Mouse (Mus musculus) adrenal gland, adult 2 months (tissue): Measurements from ENCODE around the gene Sphk2. TPM values are rescaled to one million over a fixed set of nuclear protein-coding genes. Genes with fewer than 3 reads are reported as not detected.

ENCODE experiments used
- DNase-seq: peaks from one replicate; pipeline ENCODE4 v3.0.0; 2021
- polyA plus RNA-seq: library from polyadenylated mRNA; depleted of rRNA; stranded (reverse); fragments of >200 nt; gene quantifications from 2 replicates; pipeline ENCODE4 v1.2.3, GENCODE M21; 2012
- total RNA-seq, 2 experiments: library from RNA; stranded (reverse); gene quantifications; 2 replicates each; pipeline ENCODE4 v1.2.3; 2021

Gene Sphk2
- total and polyA plus RNA-seq, 3 experiments: 38.9 to 90.9 (median 39.5) TPM

DNA sequence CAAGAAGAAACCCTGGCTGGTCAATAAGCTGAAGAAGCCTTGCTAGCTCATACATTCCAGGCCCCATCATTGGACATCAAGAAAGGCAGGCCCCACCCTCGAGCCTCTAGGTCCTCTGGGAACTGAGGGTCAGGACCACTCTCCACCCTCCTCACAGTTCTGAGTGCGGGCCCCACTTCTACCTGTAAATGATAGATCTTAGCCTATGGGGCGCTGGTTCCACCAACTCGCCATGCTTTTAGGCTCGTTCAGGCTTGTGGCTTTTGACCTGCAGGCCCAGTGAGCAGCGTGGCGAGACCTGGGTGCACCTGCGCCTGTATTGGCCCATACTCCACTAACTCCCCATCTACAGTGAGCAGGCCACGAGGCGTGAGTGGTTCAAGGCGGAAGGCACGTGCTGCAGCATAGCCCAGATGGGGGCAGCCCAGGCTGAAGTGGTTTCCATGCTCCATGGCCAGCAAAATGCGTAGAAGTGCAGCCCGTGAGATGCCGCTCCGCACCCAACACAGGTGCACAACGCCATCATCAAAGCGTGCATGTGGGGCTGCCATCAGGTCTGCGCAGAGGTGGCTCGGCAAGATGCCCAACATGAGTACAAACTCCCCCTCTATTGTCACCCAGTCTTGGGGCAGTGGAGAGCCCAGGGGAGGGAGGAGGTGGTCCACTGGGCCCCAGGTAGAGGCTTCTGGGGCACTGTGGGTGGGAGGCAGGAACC, 7.2 kb downstream of the Sphk2 start:
- DNase-seq: peak; percentile 43

DNA sequence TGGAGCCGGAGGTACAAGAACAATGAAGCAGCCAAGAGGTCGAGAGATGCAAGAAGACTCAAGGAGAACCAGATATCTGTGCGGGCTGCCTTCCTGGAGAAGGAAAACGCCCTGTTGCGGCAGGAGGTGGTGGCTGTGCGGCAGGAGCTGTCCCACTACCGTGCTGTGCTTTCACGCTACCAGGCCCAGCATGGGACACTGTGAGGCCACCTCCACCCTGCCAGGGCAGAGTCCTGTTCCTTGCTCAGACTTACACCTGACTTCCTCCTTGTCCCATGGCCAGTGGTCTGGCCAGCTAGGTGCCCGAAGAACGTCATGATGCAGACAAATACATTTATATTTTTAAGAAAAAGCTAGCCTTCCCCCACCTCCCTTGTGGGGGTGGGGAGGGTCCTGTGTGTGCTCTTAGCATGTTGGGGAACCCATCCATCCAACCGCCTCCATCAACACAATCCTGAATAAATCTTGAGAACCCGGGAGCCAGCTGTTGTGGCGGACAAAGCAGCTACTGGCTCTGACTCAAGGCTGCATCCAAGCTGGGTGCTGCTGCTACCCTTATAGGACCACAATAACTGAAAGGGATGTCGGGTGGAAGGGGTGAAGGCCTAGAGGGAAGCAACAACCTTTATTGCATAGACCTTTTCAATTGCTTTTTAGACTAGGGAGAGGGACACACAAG, 8.0 kb downstream of the Sphk2 start:
- peak; percentile 35 for DNase-seq

DNA sequence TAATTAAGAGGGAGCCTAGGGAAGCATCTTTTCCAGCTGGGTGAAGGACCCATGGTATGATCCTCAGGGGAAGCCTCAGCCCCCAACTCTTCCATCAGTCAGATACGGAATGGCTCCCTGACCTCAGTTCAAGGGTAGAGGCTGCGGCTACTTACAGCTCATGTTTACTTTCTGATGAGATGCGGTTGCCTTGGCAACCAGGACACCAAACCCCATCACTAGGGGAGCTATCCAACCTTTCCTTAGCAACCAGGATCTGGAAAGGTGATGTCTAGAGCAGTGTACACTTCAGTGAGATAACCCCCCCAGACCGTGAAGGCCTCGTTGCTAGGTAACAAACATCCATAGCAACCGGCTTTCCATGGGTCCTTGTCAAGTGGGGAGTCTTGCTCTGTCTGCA, 8.8 kb downstream of the Sphk2 start:
- peak; percentile 41 for DNase-seq

DNA sequence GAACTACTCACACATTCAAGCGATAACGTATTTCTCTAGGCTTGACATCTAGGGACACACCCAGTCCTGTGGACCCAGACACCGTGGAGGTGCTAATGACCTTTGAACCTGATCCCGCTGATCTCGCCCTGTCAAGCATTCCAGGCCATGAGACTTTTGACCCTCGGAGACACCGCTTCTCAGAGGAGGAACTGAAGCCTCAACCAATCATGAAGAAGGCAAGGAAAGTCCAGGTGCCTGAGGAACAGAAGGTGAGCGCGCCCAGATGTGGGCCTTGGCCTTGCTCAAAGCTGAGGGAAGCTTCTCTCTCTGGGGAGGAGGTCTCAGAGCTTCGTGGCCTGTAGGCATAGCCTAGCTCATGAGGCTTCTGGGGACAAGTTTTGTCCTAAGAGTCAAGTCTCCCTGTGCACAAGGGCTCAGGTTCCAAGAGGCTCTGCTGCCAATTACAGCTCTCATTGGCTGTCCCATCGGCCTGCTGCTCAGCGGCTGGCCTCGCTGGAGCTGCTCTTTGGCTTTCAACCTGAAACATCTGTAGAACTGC, 9.5 kb downstream of the Sphk2 start:
- DNase-seq: peak; percentile 60

DNA sequence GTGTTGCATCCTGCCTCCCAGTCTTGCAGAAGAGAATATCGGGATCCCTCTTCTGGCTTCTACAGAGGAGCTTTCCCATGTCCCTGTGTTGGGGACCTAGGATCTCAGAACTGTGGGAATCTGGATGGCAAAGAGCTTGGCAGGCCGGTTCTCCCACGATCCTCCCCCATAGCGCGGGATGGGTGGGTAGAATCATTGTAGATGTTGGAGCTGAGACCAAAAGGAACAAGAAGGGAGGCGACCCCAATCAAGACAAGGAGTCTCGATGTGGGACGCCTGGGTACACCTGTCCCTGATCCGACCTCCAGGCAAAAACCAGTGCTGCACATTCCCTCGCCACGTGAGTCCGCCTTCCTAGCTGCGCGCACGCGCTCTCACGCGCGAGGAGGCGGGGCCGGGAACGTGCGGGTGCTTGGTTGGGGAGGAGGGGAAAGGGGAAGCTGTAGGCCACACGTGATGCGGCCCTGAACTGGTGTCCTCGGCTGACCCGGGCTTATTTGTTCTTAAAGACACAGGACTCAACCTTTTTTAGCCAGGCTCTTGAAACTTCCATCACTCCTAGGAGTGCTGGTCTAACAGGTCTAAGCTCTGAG, 10.3 kb downstream of the Sphk2 start:
- peak; percentile 98 for DNase-seq

DNA sequence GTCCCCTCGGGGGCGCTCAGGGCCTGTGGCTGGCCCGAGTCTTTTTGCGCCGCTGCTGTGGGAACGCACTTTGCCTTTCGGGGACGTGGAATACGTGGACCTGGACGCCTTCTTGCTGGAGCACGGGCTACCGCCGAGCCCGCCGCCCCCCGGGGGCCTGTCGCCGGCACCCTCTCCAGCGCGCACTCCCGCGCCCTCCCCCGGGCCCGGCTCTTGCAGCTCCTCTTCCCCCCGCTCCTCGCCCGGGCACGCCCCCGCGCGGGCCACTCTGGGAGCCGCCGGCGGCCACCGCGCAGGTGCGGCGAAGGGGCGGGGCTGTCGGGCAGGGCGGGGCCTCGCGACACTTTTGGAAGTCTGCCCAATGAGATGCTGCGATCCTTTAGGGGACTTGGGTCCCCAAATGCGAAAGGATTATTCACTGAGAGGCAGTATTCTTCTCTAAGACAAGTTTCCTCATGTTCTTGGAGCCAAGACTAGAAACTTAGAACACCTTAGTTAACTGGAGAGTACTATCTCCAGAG, 11.0 kb downstream of the Sphk2 start:
- peak; percentile 93 for DNase-seq

DNA sequence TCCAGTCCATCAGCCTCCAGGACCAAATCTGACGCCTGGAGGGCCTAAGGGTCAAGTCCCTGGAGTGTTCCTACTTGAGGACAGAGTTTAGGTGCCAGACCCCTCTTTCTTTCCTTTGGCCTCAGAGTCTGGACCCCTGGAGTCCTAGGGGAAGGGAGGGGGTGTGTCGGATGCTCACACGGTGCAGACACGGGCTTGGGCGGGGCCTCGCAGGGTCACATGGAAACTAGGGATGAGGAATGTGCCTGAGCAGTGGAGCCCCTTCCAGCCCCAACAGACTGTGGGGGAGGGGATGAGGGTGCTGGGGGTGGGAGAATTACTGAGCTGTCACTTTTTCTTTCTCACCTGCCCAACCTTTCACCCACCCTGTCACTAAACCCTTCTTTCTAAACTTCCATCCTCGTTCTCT, 11.9 kb downstream of the Sphk2 start:
- DNase-seq: peak; percentile 91

DNA sequence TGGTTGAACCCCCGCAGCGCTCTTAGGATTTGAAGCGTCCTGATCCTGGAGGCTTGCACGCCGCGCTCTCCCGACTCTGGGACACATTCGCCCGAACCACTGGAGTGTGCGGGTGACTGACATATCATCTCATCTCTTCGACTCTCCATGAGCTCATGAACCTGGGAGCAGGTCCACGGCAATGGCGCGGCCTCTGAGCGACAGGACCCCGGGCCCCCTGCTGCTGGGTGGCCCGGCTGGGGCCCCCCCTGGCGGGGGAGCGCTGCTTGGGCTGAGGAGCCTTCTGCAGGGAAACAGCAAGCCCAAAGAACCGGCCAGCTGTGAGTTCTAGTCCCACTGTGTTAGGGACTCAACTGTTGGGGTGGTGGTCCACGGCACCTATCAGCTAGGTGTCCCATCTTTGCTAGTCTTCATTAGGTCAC, 12.3 kb downstream of the Sphk2 start:
- DNase-seq: no peak

DNA sequence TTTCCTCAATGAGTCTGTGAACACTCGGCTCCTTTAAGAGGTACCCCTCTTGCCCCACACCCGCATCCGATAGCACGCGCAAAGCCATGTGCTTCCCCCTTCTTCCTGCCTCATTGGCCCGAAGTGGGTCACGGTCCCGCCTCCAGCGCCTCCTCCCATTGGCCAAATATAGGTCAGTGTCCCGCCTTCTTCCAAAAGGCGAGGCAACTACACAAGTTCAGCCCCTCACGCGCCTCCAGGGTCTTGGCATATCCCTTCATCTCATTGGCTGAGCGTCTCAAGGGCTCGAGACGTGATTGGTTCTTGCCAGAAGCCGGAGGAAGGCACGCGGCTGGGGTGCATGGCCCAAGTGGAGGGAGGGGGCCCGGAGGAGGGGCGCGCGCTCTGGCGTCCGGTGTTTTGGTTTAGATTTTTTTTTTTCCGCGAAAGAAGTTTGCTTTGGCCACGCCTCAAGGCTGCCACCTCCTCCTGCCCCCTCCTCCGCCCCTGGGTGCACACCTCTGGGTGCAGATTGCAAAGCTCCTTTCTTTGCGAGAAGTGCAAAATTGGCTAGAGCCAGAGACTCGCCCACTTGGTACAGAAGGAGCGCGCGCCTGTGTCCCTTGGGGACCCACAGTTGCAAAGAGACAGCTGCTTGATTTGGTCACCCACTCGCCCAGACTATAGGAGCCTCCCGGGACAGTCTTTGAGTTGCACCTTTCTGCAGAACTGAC, 12.9 kb downstream of the Sphk2 start, which contains the start of gene Dbp:
Gene Dbp, plus strand, starts transcription at position 359 of the 713 bp plus-strand sequence.
- peak; percentile 100 for DNase-seq

DNA sequence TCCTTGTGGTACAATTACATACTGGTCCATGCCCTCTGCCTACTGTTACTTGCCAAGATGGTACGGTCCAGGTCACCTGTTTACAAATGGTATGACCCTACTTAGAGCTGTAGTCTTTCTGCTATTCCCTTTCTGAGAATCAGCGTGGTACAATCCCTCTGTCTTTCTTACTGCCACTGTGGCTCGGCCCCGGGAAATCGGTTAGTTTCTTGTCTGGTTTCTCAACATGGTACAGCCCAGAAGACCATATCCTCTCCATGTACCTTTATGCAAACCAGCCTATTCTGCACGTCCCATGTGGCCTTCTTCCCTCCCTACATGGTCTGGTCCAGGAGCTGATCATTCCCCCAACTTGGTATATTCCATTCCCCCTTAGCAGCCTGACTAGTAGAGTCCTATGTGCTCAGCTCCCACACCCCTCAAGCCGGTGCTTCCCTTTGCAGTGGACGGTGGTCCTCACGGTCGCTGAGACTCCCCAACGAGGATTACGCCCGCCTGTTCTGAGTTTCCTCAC, 13.7 kb downstream of the Sphk2 start:
- peak; percentile 75 for DNase-seq

DNA sequence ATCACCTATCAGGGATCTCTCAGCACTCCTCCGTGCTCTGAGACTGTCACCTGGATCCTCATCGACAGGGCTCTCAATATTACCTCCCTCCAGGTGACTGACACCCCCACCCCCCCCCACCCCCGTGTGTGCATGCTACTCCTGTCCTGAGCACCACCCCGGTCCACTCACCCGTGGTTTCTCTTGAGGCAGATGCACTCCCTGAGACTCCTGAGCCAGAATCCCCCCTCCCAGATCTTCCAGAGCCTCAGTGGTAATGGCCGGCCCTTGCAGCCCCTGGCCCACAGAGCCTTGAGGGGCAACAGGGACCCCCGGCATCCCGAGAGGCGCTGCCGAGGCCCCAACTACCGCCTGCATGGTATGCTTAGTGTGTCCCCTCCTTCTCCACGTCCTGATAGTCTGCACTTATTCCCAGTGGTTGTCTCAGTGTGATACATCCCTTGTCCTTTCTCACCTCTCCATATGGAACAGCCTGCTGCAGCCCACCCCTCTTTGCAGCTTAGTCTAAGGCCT, 14.2 kb downstream of the Sphk2 start:
- no peak for DNase-seq

DNA sequence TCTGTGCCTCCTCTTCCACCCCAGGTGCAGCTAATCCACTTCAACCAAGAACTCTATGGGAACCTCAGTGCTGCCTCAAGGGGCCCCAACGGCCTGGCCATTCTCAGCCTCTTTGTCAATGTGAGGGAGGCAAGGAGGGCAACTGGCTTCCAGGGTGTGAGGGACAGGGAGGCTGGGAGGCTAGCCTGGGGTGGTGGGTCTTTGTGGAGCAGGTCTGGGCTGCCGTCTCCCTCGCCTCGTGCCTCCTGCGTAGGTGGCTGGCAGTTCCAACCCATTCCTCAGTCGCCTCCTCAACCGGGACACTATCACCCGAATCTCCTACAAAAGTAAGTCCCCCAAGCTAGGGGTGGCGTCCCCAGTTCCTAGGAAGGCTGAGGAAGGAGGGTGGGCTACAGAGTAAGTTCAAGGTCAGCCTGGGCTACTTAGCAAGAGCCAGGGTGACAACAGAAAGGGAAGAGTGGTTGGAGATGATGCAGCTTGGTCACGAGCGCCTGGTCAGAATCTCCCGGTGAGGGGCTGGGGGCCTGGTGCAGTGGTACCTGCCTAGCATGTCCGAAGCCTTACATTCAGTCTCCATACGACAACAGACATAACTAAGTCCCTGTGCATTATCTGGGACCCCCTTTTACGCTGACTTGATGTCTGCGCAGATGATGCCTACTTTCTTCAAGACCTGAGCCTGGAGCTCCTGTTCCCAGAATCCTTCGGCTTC, 14.8 kb downstream of the Sphk2 start:
- DNase-seq: no peak

DNA sequence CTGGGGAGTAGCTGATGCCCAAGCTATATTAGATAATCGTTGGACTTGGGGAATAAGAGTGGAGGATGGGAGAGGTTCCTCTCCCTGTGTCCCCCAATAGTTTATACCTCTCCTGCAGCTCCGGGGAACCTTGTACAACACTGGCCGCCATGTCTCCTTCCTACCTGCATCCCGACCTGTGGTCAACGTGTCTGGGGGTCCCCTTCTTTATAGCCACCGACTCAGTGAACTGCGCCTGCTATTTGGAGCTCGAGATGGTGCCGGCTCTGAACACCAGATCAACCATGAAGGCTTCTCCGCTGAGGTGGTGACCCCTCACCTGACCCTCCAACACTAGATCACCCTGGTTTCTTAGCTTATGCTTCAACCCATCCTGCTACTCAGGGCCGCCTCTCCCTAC, 15.5 kb downstream of the Sphk2 start:
- no peak for DNase-seq

DNA sequence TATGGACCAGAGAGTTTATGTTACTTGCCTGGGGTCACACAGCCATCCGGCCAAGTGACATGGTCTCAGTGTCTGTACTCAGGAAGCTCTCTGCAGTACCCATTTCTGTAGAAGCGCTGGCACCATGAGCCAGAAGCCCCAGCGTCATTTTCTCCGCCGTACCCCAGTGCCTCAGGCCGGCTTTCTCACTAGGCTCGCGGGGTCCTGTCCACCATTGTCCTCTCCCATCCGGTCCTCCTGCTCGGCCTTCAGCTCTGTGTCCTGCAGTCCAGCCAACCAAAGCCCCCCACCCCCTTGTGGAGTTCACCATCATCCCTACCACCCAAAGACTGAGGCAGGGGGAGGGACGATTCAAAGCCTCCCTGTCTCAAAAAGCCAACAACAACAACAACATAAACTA, 16.2 kb downstream of the Sphk2 start:
- DNase-seq: no peak

DNA sequence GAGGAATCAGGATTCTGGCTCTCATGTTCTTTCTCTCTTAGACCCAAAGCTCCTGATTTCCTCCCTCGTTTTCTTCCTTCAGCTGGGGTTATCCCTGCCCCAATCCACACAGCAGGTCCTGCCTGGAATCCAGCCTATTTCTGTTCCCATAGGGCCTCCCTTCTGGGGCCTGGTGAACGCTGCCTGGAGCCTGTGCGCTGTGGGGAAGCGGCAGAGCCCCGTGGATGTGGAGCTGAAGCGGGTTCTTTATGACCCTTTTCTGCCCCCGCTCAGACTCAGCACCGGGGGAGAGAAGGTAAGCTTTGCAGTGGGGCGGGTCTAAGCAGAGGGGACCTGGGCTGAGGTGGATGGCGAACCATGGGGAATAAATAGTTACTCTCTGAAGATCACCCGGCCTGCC, 16.7 kb downstream of the Sphk2 start:
- no peak for DNase-seq

DNA sequence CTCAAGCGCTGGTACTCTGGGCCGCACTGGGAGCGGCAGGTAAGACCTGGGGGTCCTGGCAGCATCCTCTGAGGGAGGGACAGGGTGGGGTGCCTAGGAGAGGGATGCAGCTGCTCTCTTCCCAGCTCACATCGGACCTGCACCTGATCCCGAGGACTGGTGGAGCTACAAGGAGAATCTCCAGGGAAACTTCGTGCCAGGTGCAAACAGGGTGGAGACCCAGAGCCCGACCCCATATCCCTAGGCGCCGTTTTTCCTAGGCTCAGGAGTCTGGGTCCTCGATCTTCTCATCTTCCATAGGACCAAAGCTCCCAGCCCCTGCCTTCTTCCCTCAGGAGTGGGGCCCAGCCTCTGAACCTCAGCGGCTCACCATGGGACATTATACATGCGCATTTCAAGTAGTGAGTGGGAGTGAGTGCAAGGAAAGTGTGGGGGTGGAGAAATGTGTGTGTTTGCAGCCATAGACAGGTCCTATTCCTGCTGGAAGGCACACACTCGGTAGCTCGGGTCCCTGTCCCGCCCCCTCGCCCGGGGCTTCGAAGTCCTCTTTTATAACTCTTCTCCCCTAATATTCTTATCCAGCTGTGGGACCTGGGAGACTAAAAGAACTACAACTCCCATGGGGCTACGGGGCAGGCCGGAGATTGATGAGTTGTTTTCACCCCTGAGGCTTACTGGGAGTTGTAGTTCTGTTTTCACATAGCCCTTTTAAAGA, 17.3 kb downstream of the Sphk2 start:
- DNase-seq: peak; percentile 87

DNA sequence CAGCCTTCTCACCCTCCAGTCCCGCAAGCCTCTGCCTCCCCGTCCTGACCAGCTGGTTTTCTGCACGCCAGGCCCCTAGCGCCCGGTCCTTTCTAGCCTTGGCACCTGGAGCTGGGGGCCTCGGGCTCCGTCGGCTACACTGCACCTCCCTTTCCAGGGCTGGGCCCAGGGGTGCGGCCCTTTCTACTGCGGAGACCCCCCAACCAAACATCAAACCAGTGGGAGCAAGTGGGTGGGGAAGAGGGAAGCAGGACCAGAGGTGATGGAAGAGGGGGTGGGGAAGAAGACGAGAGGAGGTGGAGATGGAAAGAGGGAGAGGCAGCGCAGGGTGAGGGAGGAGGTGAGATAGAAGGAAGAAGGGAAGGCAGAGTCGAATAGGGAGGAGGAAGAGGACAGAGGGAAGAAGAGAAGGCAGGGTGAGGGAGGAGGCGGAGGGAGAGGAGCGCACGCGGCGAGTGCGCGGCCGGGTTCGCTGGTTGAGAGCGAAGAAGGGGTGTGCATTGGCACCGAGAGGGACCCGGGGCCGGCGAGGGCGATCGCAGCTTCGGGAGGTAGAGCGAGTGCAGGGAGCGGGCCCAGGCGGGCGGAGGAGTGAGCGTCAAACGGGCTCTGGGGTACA, 18.2 kb downstream of the Sphk2 start, which contains the start of gene Car11:
Gene Car11, plus strand, starts transcription at position 321 of the 619 bp plus-strand sequence.
- DNase-seq: peak; percentile 45

DNA sequence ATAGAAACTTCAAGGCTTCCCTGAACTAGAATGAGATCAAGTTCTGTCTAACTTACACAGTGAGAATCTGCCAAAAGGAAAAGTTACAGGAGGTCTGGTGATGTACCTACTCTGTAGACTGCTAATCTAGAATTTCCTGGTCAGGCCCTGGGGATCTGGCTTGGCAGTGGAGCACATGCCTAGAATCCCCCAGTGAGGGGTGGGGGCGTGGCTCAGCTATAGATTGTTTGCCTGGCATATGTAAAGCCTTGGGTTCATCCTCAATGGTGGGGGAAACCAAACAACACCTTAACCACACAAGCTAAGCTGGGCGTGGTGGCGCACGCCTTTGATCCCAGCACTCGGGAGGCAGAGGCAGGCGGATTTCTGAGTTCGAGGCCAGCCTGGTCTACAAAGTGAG, 19.9 kb downstream of the Sphk2 start:
- DNase-seq: no peak

DNA sequence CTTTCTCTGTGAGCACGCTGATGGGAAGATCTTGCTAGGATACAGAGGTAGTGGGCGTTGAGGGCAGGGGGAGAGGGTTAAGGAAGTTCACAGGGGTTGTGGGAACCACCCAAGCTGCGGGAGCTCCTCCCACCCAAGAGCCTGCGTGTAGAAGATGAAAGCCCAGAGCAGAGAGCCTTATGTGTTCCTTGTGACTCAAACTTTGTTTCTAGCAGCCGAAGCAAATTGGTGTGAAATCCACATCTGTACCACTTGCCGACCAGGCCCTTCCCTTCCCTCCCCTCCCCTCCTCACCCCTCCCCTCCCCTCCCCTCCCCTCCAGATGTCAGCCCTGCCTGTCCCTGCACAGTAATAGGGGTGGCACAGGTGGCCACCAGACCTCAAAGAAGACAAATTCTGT, 22.7 kb downstream of the Sphk2 start:
- no peak for DNase-seq
